Mouse (Mus musculus): ENCODE results near the gene Ide.

GRCm38 (mm10) chr19:37235818-37236217 is 101.8 kb downstream of the Ide start:
- TF ChIP-seq MAX (IDR thresholded peaks at IDR 0.05) (no peak), CEBPB (IDR thresholded peaks at IDR 0.05; ENCODE audit: low read depth) (no peak), CTCF (IDR thresholded peaks at IDR 0.05; ENCODE audit: control insufficient read depth, insufficient read depth, insufficient read length) (no peak), MYOG (IDR thresholded peaks at IDR 0.05; ENCODE audit: control insufficient read depth, extremely low read depth, insufficient read length) (no peak), MYOD1 (IDR thresholded peaks at IDR 0.05; ENCODE audit: control insufficient read depth, insufficient read length, low read depth) (no peak)

Measured in C2C12 (cell line).